Mouse (Mus musculus) ES-E14 (cell line): ENCODE data around the gene Slc25a22. TPM values are rescaled to one million over a fixed set of nuclear protein-coding genes. Genes with fewer than 3 reads are reported as not detected.
A peak's percentile ranks its signal among the peaks of the same experiment; 100 is the strongest.

ENCODE experiments used
- DNase-seq: peaks from one replicate; pipeline ENCODE4 v3.0.0-alpha.2; 2013; ENCODE audit warnings: low read depth, low spot score
- H3K27ac ChIP-seq: 2 replicates; pipeline ENCODE4 v1.5.1; 2012; ENCODE audit warnings: low read depth, mild to moderate bottlenecking, low read length, moderate library complexity, mixed read lengths; ENCODE audit not compliant: poor library complexity, insufficient read depth, severe bottlenecking
- H3K36me3 ChIP-seq: 2 replicates; pipeline ENCODE4 v1.6.1; 2012; ENCODE audit warnings: mild to moderate bottlenecking, low read length, moderate library complexity, mixed read lengths; ENCODE audit not compliant: control insufficient read depth, poor library complexity, insufficient read depth, severe bottlenecking
- H3K4me1 ChIP-seq, 2 experiments: fragments of 150-350 bp in 1 of 2; sonication (generic) in 1 of 2; 2 replicates each; pipeline ENCODE4 v1.6.1; 2012; ENCODE audit warnings: low read length in 2 of 2, mild to moderate bottlenecking in 1 of 2, mixed read lengths in 1 of 2; ENCODE audit not compliant: control insufficient read depth in 2 of 2, insufficient read depth in 2 of 2, poor library complexity in 1 of 2
- H3K4me3 ChIP-seq, 2 experiments: fragments of 150-350 bp in 1 of 2; sonication (generic) in 1 of 2; 2 replicates each; pipeline ENCODE4 v1.5.1; 2012; ENCODE audit warnings: low read length in 2 of 2, low read depth in 1 of 2, mild to moderate bottlenecking in 1 of 2, mixed read lengths in 1 of 2; ENCODE audit not compliant: insufficient read depth in 1 of 2, poor library complexity in 1 of 2, severe bottlenecking in 1 of 2
- H3K9ac ChIP-seq: 2 replicates; pipeline ENCODE4 v1.6.1; 2012; ENCODE audit warnings: low read depth, mild to moderate bottlenecking, low read length, mixed read lengths; ENCODE audit not compliant: poor library complexity, insufficient read depth, severe bottlenecking
- H3K9me3 ChIP-seq: fragments of 150-350 bp; sonication (generic); 2 replicates; pipeline ENCODE4 v1.6.1; 2012; ENCODE audit warnings: low read depth, mild to moderate bottlenecking, low read length; ENCODE audit not compliant: control insufficient read depth, insufficient read depth
- CHD2 ChIP-seq: IDR thresholded peaks from 2 replicates; pipeline ENCODE4 v1.6.1; 2014; ENCODE audit warnings: mild to moderate bottlenecking, low read depth, low read length, inconsistent platforms
- HCFC1 ChIP-seq: IDR thresholded peaks from 2 replicates; pipeline ENCODE4 v1.6.1; 2012; ENCODE audit warnings: low read length, inconsistent platforms, borderline replicate concordance; ENCODE audit not compliant: insufficient read depth
- MAFK ChIP-seq: IDR thresholded peaks from 2 replicates; pipeline ENCODE4 v1.6.1; 2014; ENCODE audit warnings: mild to moderate bottlenecking, low read depth, low read length, inconsistent platforms; ENCODE audit not compliant: insufficient read depth
- ZC3H11A ChIP-seq: IDR thresholded peaks from 2 replicates; pipeline ENCODE4 v1.6.1; 2012; ENCODE audit warnings: low read depth, mild to moderate bottlenecking, inconsistent platforms, low read length, borderline replicate concordance
- ZNF384 ChIP-seq: IDR thresholded peaks from 2 replicates; pipeline ENCODE4 v1.6.1; 2012; ENCODE audit warnings: low read depth, low read length, inconsistent platforms
- in situ Hi-C, 2 experiments: fragments of 600-800 bp; cut with MboI; formaldehyde crosslinking; loops; one replicate each; pipeline ENCODE4 v1.15.1; 2025; ENCODE audit warnings: low sequenced_read_pairs in 2 of 2, inconsistent platforms in 1 of 2; ENCODE audit not compliant: unreplicated experiment in 2 of 2
- total RNA-seq: library from RNA; depleted of rRNA; stranded (reverse); fragments of 300-350 nt; gene quantifications from 2 replicates; pipeline ENCODE4 v1.2.3, GENCODE M21; 2012

The Slc25a22 gene
- total RNA-seq, 1 experiment: 16.2 TPM

- H3K4me3 ChIP-seq: no peak overlapping the region
- DNase-seq: no peak
- H3K4me1 ChIP-seq: peaks cover 0 to 32% of the 10 kb centered on the region in 2 experiments; a peak in 3 of 4 replicates
- H3K9me3 ChIP-seq: no peaks in the 10 kb centered on the region
- no peak overlapping the region for H3K9ac ChIP-seq
- peaks cover 29% of the 10 kb centered on the region for H3K36me3 ChIP-seq
- H3K27ac ChIP-seq: no peak overlapping the region
- TF ChIP-seq ZC3H11A (no peak), MAFK (no peak), HCFC1 (no peak), CHD2 (no peak), ZNF384 (no peak)
- in situ Hi-C loops: no loop called here
Observed at GRCm38 (mm10) chr7:141472763-141473162, 35.1 kb upstream of the Slc25a22 start.

- H3K27ac ChIP-seq: no peak overlapping the region
- no peak overlapping the region for H3K9ac ChIP-seq
- peaks cover 29% of the 10 kb centered on the region for H3K36me3 ChIP-seq
- peaks cover 0 to 32% of the 10 kb centered on the region in 2 experiments; a peak in 3 of 4 replicates for H3K4me1 ChIP-seq
- no peaks in the 10 kb centered on the region for H3K9me3 ChIP-seq
- no peak overlapping the region for H3K4me3 ChIP-seq
- DNase-seq: no peak
- TF ChIP-seq ZC3H11A (no peak), HCFC1 (no peak), CHD2 (no peak), ZNF384 (no peak), MAFK (no peak)
- in situ Hi-C loops: no loop called here
Observed at GRCm38 (mm10) chr7:141472226-141472625, 34.5 kb upstream of the Slc25a22 start.

GRCm38 (mm10) chr7:141471236-141471635 is 33.5 kb upstream of the Slc25a22 start:
- Histone ChIP-seq H3K27ac (no peak overlapping the region), H3K9ac (no peak overlapping the region), H3K36me3 (peaks cover 29% of the 10 kb centered on the region), H3K4me3 (no peak overlapping the region), H3K4me1 (peaks cover 3 to 32% of the 10 kb centered on the region in 2 experiments; a peak in 3 of 4 replicates), H3K9me3 (no peaks in the 10 kb centered on the region)
- no peak for DNase-seq
- in situ Hi-C loops: no loop called here
- TF ChIP-seq ZNF384: no peak
- no peak for TF ChIP-seq MAFK
- no peak for TF ChIP-seq HCFC1
- TF ChIP-seq ZC3H11A: no peak
- no peak for TF ChIP-seq CHD2

GRCm38 (mm10) chr7:141470637-141470944 is 32.9 kb upstream of the Slc25a22 start:
- Histone ChIP-seq H3K9me3 (no peaks in the 10 kb centered on the region), H3K27ac (no peak overlapping the region), H3K36me3 (peaks cover 29% of the 10 kb centered on the region), H3K9ac (no peak overlapping the region), H3K4me1 (peaks cover 3 to 35% of the 10 kb centered on the region in 2 experiments; a peak in 3 of 4 replicates), H3K4me3 (no peak overlapping the region)
- DNase-seq: no peak
- TF ChIP-seq MAFK (no peak), CHD2 (no peak), HCFC1 (no peak), ZC3H11A (no peak), ZNF384 (no peak)
- in situ Hi-C loops: no loop called here

DNA sequence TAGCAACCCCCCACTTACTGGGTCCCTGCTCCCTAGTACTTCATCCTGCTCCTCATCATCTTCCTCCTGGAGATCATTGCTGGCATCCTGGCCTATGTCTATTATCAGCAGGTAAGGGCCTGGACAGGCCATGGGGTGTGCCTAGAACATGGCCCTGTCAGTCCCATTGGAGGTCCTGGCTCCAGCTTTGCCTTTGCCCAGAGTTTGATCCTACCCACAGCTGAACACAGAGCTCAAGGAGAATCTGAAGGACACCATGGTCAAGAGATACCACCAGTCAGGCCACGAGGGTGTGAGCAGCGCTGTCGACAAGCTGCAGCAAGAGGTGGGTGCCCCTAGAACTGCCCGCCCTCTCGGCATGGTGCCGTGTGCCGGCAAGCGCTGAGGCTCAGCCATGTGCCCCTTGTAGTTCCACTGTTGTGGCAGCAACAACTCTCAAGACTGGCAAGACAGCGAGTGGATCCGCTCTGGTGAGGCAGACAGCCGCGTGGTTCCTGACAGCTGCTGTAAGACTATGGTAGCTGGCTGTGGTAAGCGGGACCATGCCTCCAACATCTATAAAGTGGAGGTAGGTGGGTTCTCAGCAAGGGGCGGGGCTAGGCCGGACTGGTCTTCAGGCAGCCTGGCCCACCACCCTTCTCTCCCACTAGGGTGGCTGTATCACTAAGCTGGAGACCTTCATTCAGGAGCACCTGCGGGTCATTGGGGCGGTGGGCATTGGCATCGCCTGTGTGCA is 32.4 kb upstream of the Slc25a22 start:
- Histone ChIP-seq H3K9me3 (no peaks in the 10 kb centered on the region), H3K36me3 (peaks cover 29% of the 10 kb centered on the region), H3K9ac (peak overlapping the region; percentile 8; the same call in 1 of the 2 replicates), H3K4me3 (no peak overlapping the region), H3K4me1 (peaks cover 3 to 38% of the 10 kb centered on the region in 2 experiments; a peak in 3 of 4 replicates), H3K27ac (peak overlapping the region; percentile 19; the same call in 1 of the 2 replicates)
- in situ Hi-C loops: no loop called here
- no peak for DNase-seq
- no peak for TF ChIP-seq MAFK
